Mouse (Mus musculus): ENCODE results near the gene Rps6ka4.

Rps6ka4 gene

GRCm38 (mm10) chr19:6851497-6851896 lies 11.1 kb upstream of the Rps6ka4 start:
- no peak for DNase-seq

GRCm38 (mm10) chr19:6849506-6850068 lies 9.2 kb upstream of the Rps6ka4 start:
- peak; percentile 82 for DNase-seq

GRCm38 (mm10) chr19:6847841-6848517 lies 7.5 kb upstream of the Rps6ka4 start:
- DNase-seq = peak; percentile 86

GRCm38 (mm10) chr19:6846050-6846449 lies 5.6 kb upstream of the Rps6ka4 start:
- no peak for DNase-seq

- peak; percentile 85 for DNase-seq
Observed at GRCm38 (mm10) chr19:6842353-6842752, 1.9 kb upstream of the Rps6ka4 start.

- DNase-seq = peak; percentile 86
Observed at GRCm38 (mm10) chr19:6841292-6841597, 809 bp upstream of the Rps6ka4 start.

GRCm38 (mm10) chr19:6839615-6840474 lies 591 bp downstream of the Rps6ka4 start:
- peak; percentile 95 for DNase-seq

- no peak for DNase-seq
Observed at GRCm38 (mm10) chr19:6832363-6832762, 8.1 kb downstream of the Rps6ka4 start.

GRCm38 (mm10) chr19:6831331-6831730 lies 9.1 kb downstream of the Rps6ka4 start:
- no peak for DNase-seq

GRCm38 (mm10) chr19:6830556-6831316 lies 9.7 kb downstream of the Rps6ka4 start:
- DNase-seq = peak; percentile 88

- DNase-seq = peak; percentile 89
Observed at GRCm38 (mm10) chr19:6829870-6830555, 10.4 kb downstream of the Rps6ka4 start.

GRCm38 (mm10) chr19:6829069-6829468 lies 11.4 kb downstream of the Rps6ka4 start:
- DNase-seq = no peak

- no peak for DNase-seq
Observed at GRCm38 (mm10) chr19:6826601-6827000, 13.8 kb downstream of the Rps6ka4 start.

- DNase-seq = no peak
Observed at GRCm38 (mm10) chr19:6825384-6825783, 15.1 kb downstream of the Rps6ka4 start.

- DNase-seq = no peak
Observed at GRCm38 (mm10) chr19:6820538-6821195, 19.8 kb downstream of the Rps6ka4 start.

GRCm38 (mm10) chr19:6819143-6819827 lies 21.2 kb downstream of the Rps6ka4 start:
- DNase-seq = no peak

GRCm38 (mm10) chr19:6814958-6815357 lies 25.5 kb downstream of the Rps6ka4 start:
- peak; percentile 82 for DNase-seq

- DNase-seq = peak; percentile 81
Observed at GRCm38 (mm10) chr19:6814366-6814765, 26.1 kb downstream of the Rps6ka4 start.

All from heart, adult 11 months (tissue).